Mouse (Mus musculus) small intestine, adult 2 months (tissue): ENCODE results near the gene Cenpp. TPM values are rescaled to one million over a fixed set of nuclear protein-coding genes. Genes with fewer than 3 reads are reported as not detected.

ENCODE experiments used
- H3K27ac ChIP-seq: fragments of 200-500 bp; 2 replicates; pipeline ENCODE4 v1.5.1; 2012; ENCODE audit warnings: low read depth, low read length, control low read depth, inconsistent platforms; ENCODE audit not compliant: insufficient read depth
- H3K27me3 ChIP-seq: fragments of 200-500 bp; 2 replicates; pipeline ENCODE4 v1.6.1; 2012; ENCODE audit warnings: mild to moderate bottlenecking, moderate library complexity, low read length, inconsistent platforms; ENCODE audit not compliant: control insufficient read depth, insufficient read depth
- H3K36me3 ChIP-seq: fragments of 200-500 bp; 2 replicates; pipeline ENCODE4 v1.6.1; 2012; ENCODE audit warnings: mild to moderate bottlenecking, low read length, control low read depth, inconsistent platforms; ENCODE audit not compliant: control insufficient read depth, insufficient read depth
- H3K4me1 ChIP-seq: fragments of 200-500 bp; 2 replicates; pipeline ENCODE4 v1.6.1; 2012; ENCODE audit warnings: low read length, inconsistent platforms, mixed read lengths; ENCODE audit not compliant: control insufficient read depth, insufficient read depth, insufficient read length
- H3K4me3 ChIP-seq: fragments of 200-500 bp; 2 replicates; pipeline ENCODE4 v1.5.1; 2012; ENCODE audit warnings: low read depth, mild to moderate bottlenecking, control low read depth, inconsistent platforms, low read length, moderate library complexity
- CTCF ChIP-seq: fragments of 200-500 bp; IDR thresholded peaks from 2 replicates; pipeline ENCODE4 v1.5.1; 2012; ENCODE audit warnings: low read depth, mild to moderate bottlenecking, control low read depth, inconsistent platforms, low read length, moderate library complexity, mixed read lengths; ENCODE audit not compliant: insufficient replicate concordance, insufficient read length; ENCODE audit errors: extremely low read depth
- POLR2A ChIP-seq: fragments of 200-500 bp; IDR thresholded peaks from 2 replicates; pipeline ENCODE4 v1.6.1; 2012; ENCODE audit warnings: low read depth, mild to moderate bottlenecking, control low read depth, inconsistent platforms, low read length, moderate library complexity
- WGBS: fragments of 180-500 bp; shearing (Covaris S2); methylation state at CpG from one replicate; pipeline ENCODE4 v1.1.7; 2018; 5-methylcytosine and 5-hydroxymethylcytosine counted together
- polyA plus RNA-seq: library from polyadenylated mRNA; depleted of rRNA; stranded (reverse); fragments of >200 nt; gene quantifications from 2 replicates; pipeline ENCODE4 v1.2.3, GENCODE M21; 2012

The Cenpp gene
- polyA plus RNA-seq, 1 experiment: 0.27 TPM

- H3K36me3 ChIP-seq: no peaks in the 10 kb centered on the region
- no peak overlapping the region for H3K4me3 ChIP-seq
- TF ChIP-seq CTCF (no peak), POLR2A (no peak)
- H3K27me3 ChIP-seq: no peaks in the 10 kb centered on the region
- no peak overlapping the region for H3K27ac ChIP-seq
- H3K4me1 ChIP-seq: no peaks in the 10 kb centered on the region
- 77% methylated on average over 3 of the region's 3 CpGs for WGBS
Measured at GRCm38 (mm10) chr13:49507176-49507575, 145.4 kb downstream of the Cenpp start.

- no peak overlapping the region for H3K4me3 ChIP-seq
- H3K27me3 ChIP-seq: no peaks in the 10 kb centered on the region
- TF ChIP-seq CTCF (no peak), POLR2A (no peak)
- H3K36me3 ChIP-seq: no peaks in the 10 kb centered on the region
- no peaks in the 10 kb centered on the region for H3K4me1 ChIP-seq
- no peak overlapping the region for H3K27ac ChIP-seq
- 90% methylated on average over 4 of the region's 4 CpGs for WGBS
Measured at GRCm38 (mm10) chr13:49505776-49506175, 146.8 kb downstream of the Cenpp start.

GRCm38 (mm10) chr13:49504510-49504909 is 148.1 kb downstream of the Cenpp start, which contains the start of gene Ecm2:
Gene Ecm2, plus strand, starts transcription at chr13:49504810.
- 64% methylated on average over 4 of the region's 4 CpGs for WGBS
- H3K4me3 ChIP-seq: no peak within 1 kb of the TSS

GRCm38 (mm10) chr13:49492376-49493368 is 159.9 kb downstream of the Cenpp start, which contains the start of gene Tes3-ps:
Gene Tes3-ps, plus strand, starts transcription at chr13:49493318.
- Histone ChIP-seq H3K36me3 (no peaks in the 10 kb centered on the region), H3K27me3 (no peaks in the 10 kb centered on the region), H3K27ac (no peak within 1 kb of the TSS; the same call in 1 of the 2 replicates), H3K4me1 (no peaks in the 10 kb centered on the region), H3K4me3 (no peak within 1 kb of the TSS)
- TF ChIP-seq POLR2A (no peak), CTCF (no peak)
- WGBS: 67% methylated on average over 6 of the region's 6 CpGs

More at GRCm38 (mm10) chr13:49504510-49504909, 148.1 kb downstream of the Cenpp start, which contains the start of gene Ecm2:
- H3K27me3 ChIP-seq: no peaks in the 10 kb centered on the region
- no peak for TF ChIP-seq CTCF
- no peak for TF ChIP-seq POLR2A
- no peak within 1 kb of the TSS for H3K27ac ChIP-seq
- no peaks in the 10 kb centered on the region for H3K36me3 ChIP-seq
- H3K4me1 ChIP-seq: no peaks in the 10 kb centered on the region

GRCm38 (mm10) chr13:49485388-49485787 is 167.2 kb downstream of the Cenpp start:
- no peaks in the 10 kb centered on the region for H3K36me3 ChIP-seq
- H3K27ac ChIP-seq: no peak overlapping the region
- no peaks in the 10 kb centered on the region for H3K4me1 ChIP-seq
- no peak overlapping the region for H3K4me3 ChIP-seq
- TF ChIP-seq POLR2A (no peak), CTCF (no peak)
- no peaks in the 10 kb centered on the region for H3K27me3 ChIP-seq
- WGBS: 80% methylated on average over 5 of the region's 5 CpGs

- Histone ChIP-seq H3K4me1 (no peaks in the 10 kb centered on the region), H3K27ac (peak overlapping the region; percentile 83), H3K36me3 (no peaks in the 10 kb centered on the region), H3K27me3 (no peaks in the 10 kb centered on the region), H3K4me3 (no peak overlapping the region)
- TF ChIP-seq POLR2A (no peak), CTCF (no peak)
- WGBS: 64% methylated on average over 5 of the region's 5 CpGs
Measured at GRCm38 (mm10) chr13:49480551-49480950, 172.0 kb downstream of the Cenpp start.

GRCm38 (mm10) chr13:49480057-49480456 is 172.5 kb downstream of the Cenpp start:
- H3K4me3 ChIP-seq: no peak overlapping the region
- H3K36me3 ChIP-seq: no peaks in the 10 kb centered on the region
- WGBS: 71% methylated on average over 2 of the region's 2 CpGs
- H3K4me1 ChIP-seq: no peaks in the 10 kb centered on the region
- H3K27ac ChIP-seq: no peak overlapping the region
- no peaks in the 10 kb centered on the region for H3K27me3 ChIP-seq
- TF ChIP-seq POLR2A (no peak), CTCF (no peak)
